Comparison of ENCODE assay signal across 25 mouse cellular contexts in the genomic region with DNA sequence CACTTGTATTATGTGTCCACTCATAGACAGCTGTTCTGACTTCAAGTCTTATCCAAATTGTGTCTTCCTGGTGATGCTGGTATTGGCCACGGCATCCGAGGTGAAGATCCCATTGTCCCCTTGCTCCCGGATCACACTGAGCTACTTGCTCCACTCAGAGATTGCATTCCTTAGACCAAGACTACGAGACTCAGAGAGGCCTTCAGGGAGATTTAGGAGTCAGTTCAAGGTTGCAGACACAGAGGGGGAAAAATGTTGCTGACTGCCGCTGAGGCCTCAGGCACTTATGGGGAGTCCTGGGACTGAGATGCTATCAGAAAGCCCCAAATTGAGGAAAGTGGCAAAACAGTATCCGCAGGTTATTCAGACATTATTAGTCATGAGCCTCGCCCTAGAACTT.
"Had no signal": no experiment of that assay in that cellular context is flagged by ENCODE, and none has a peak within 500 bp of the region (broad histone marks: within the 10 kb centered on the region; RNA-seq: fewer than 3 reads in every experiment).

No protein-coding gene starts in this region.

- ATAC-seq: liver, embryonic 12.5 days; midbrain, embryonic 13.5 days; midbrain, embryonic 16.5 days had no signal

- H3K9ac ChIP-seq: limb, embryonic 13.5 days; liver, embryonic 12.5 days; liver, embryonic 15.5 days; lung, embryonic 15.5 days; midbrain, embryonic 13.5 days; neural tube, embryonic 13.5 days; stomach, embryonic 15.5 days had no signal

- H3K4me3 ChIP-seq: layer of hippocampus, adult 2 months; limb, embryonic 10.5 days; limb, embryonic 13.5 days; liver, embryonic 12.5 days; liver, embryonic 15.5 days; lung, embryonic 15.5 days; megakaryocyte, embryonic 14.5 days; midbrain, embryonic 10.5 days; midbrain, embryonic 13.5 days; myocyte; neural tube, embryonic 13.5 days; stomach, embryonic 15.5 days had no signal

- H3K9me3 ChIP-seq: limb, embryonic 10.5 days; limb, embryonic 13.5 days; liver, embryonic 12.5 days; liver, embryonic 15.5 days; lung, embryonic 15.5 days; megakaryocyte, embryonic 14.5 days; midbrain, embryonic 10.5 days; midbrain, embryonic 13.5 days; neural tube, embryonic 13.5 days; stomach, embryonic 15.5 days had no signal

- H3K4me1 ChIP-seq: liver, embryonic 15.5 days had no signal

- H3K4me2 ChIP-seq: liver, embryonic 12.5 days; liver, embryonic 15.5 days; lung, embryonic 15.5 days; midbrain, embryonic 13.5 days; neural tube, embryonic 13.5 days; stomach, embryonic 15.5 days had no signal

- H3K27me3 ChIP-seq: limb, embryonic 13.5 days; liver, embryonic 12.5 days; liver, embryonic 15.5 days; lung, embryonic 15.5 days; neural tube, embryonic 13.5 days; stomach, embryonic 15.5 days had no signal

- DNase-seq: kidney, postnatal 25 days; layer of hippocampus, adult 9-11 months; liver; lung, adult 18-20 months; lung, postnatal 10 days; lung, postnatal 36 days; retina, postnatal 1 day; right cerebral cortex, postnatal 25 days; spleen, adult 18-20 months; thymus, adult 2 months; thymus, postnatal 14 days; thymus, postnatal 4 days had no signal

- H3K27ac ChIP-seq: layer of hippocampus, adult 2 months; limb, embryonic 10.5 days; limb, embryonic 13.5 days; liver, embryonic 12.5 days; liver, embryonic 15.5 days; lung, embryonic 15.5 days; midbrain, embryonic 10.5 days; midbrain, embryonic 13.5 days; neural tube, embryonic 13.5 days; stomach, embryonic 15.5 days had no signal

- H3K36me3 ChIP-seq: limb, embryonic 10.5 days; limb, embryonic 13.5 days; liver, embryonic 12.5 days; liver, embryonic 15.5 days; lung, embryonic 15.5 days; midbrain, embryonic 10.5 days; midbrain, embryonic 13.5 days; neural tube, embryonic 13.5 days; stomach, embryonic 15.5 days had no signal
